Mouse (Mus musculus): ENCODE measurements around the gene Asic5. TPM values are rescaled to one million over a fixed set of nuclear protein-coding genes. Genes with fewer than 3 reads are reported as not detected.

The Asic5 gene
- polyA plus RNA-seq, 1 experiment from 2014 or later = not detected

GRCm38 (mm10) chr3:81963768-81964167, 18.3 kb upstream of the Asic5 start:
- Histone ChIP-seq H3K27me3 (replicated peaks; ENCODE audit: control insufficient read depth, insufficient read depth, low read length) (no peaks in the 10 kb centered on the region), H3K4me3 (replicated peaks; ENCODE audit: low read length) (no peak overlapping the region), H3K4me2 (ENCODE audit: low read length) (no peak overlapping the region), H3K36me3 (ENCODE audit: control insufficient read depth, insufficient read depth) (no peaks in the 10 kb centered on the region), H3K9me3 (ENCODE audit: control insufficient read depth, low read length) (no peaks in the 10 kb centered on the region), H3K9ac (replicated peaks; ENCODE audit: low read depth, low read length) (no peak overlapping the region), H3K27ac (ENCODE audit: low read length) (no peak overlapping the region), H3K4me1 (replicated peaks; ENCODE audit: control insufficient read depth, insufficient read depth, low read length) (peaks cover 2% of the 10 kb centered on the region; the same call in 1 of the 2 replicates)
- 72% methylated on average over 5 of the region's 5 CpGs for WGBS
- ATAC-seq = no peak

- Histone ChIP-seq H3K4me1 (replicated peaks; ENCODE audit: control insufficient read depth, insufficient read depth, low read length) (peaks cover 2% of the 10 kb centered on the region; the same call in 1 of the 2 replicates), H3K4me3 (replicated peaks; ENCODE audit: low read length) (no peak overlapping the region), H3K36me3 (ENCODE audit: control insufficient read depth, insufficient read depth) (no peaks in the 10 kb centered on the region), H3K9ac (replicated peaks; ENCODE audit: low read depth, low read length) (no peak overlapping the region), H3K9me3 (ENCODE audit: control insufficient read depth, low read length) (no peaks in the 10 kb centered on the region), H3K27me3 (replicated peaks; ENCODE audit: control insufficient read depth, insufficient read depth, low read length) (no peaks in the 10 kb centered on the region), H3K4me2 (ENCODE audit: low read length) (no peak overlapping the region), H3K27ac (ENCODE audit: low read length) (no peak overlapping the region)
- ATAC-seq = no peak
- WGBS = 56% methylated on average over 3 of the region's 3 CpGs
Observed at GRCm38 (mm10) chr3:81964596-81964995, 17.5 kb upstream of the Asic5 start.

- Histone ChIP-seq H3K4me2 (ENCODE audit: low read length) (no peak overlapping the region), H3K9me3 (ENCODE audit: control insufficient read depth, low read length) (no peaks in the 10 kb centered on the region), H3K27me3 (replicated peaks; ENCODE audit: control insufficient read depth, insufficient read depth, low read length) (no peaks in the 10 kb centered on the region), H3K27ac (ENCODE audit: low read length) (no peak overlapping the region), H3K4me1 (replicated peaks; ENCODE audit: control insufficient read depth, insufficient read depth, low read length) (no peaks in the 10 kb centered on the region), H3K4me3 (replicated peaks; ENCODE audit: low read length) (no peak overlapping the region), H3K36me3 (ENCODE audit: control insufficient read depth, insufficient read depth) (no peaks in the 10 kb centered on the region), H3K9ac (replicated peaks; ENCODE audit: low read depth, low read length) (no peak overlapping the region)
- no peak for ATAC-seq
- WGBS = 73% methylated on average over 4 of the region's 4 CpGs
Observed at GRCm38 (mm10) chr3:81975607-81976006, 6.5 kb upstream of the Asic5 start.

- H3K9ac ChIP-seq (replicated peaks; ENCODE audit: low read depth, low read length) = no peak within 1 kb of the TSS
- no peak within 1 kb of the TSS for H3K4me2 ChIP-seq (ENCODE audit: low read length)
- H3K9me3 ChIP-seq (ENCODE audit: control insufficient read depth, low read length) = no peaks in the 10 kb centered on the region
- H3K36me3 ChIP-seq (ENCODE audit: control insufficient read depth, insufficient read depth) = no peaks in the 10 kb centered on the region
- H3K27ac ChIP-seq (ENCODE audit: low read length) = no peak within 1 kb of the TSS
- no peaks in the 10 kb centered on the region for H3K4me1 ChIP-seq (replicated peaks; ENCODE audit: control insufficient read depth, insufficient read depth, low read length)
- no peak within 1 kb of the TSS for H3K4me3 ChIP-seq (replicated peaks; ENCODE audit: low read length)
- ATAC-seq = no peak
- H3K27me3 ChIP-seq (replicated peaks; ENCODE audit: control insufficient read depth, insufficient read depth, low read length) = no peaks in the 10 kb centered on the region
Observed at GRCm38 (mm10) chr3:81976102-81976501, 6.0 kb upstream of the Asic5 start, which contains the start of gene Tdo2. Gene Tdo2 (minus strand): TSS chr3:81976202.

GRCm38 (mm10) chr3:81981576-81981975, 514 bp upstream of the Asic5 start:
- ATAC-seq = no peak
- 93% methylated on average over 5 of the region's 5 CpGs for WGBS
- Histone ChIP-seq H3K27ac (ENCODE audit: low read length) (no peak overlapping the region), H3K36me3 (ENCODE audit: control insufficient read depth, insufficient read depth) (no peaks in the 10 kb centered on the region), H3K4me2 (ENCODE audit: low read length) (no peak overlapping the region), H3K4me3 (replicated peaks; ENCODE audit: low read length) (no peak overlapping the region), H3K27me3 (replicated peaks; ENCODE audit: control insufficient read depth, insufficient read depth, low read length) (no peaks in the 10 kb centered on the region), H3K4me1 (replicated peaks; ENCODE audit: control insufficient read depth, insufficient read depth, low read length) (no peaks in the 10 kb centered on the region), H3K9ac (replicated peaks; ENCODE audit: low read depth, low read length) (no peak overlapping the region), H3K9me3 (ENCODE audit: control insufficient read depth, low read length) (no peaks in the 10 kb centered on the region)

GRCm38 (mm10) chr3:81983120-81983895, 1.2 kb downstream of the Asic5 start:
- Histone ChIP-seq H3K27me3 (replicated peaks; ENCODE audit: control insufficient read depth, insufficient read depth, low read length) (no peaks in the 10 kb centered on the region), H3K4me1 (replicated peaks; ENCODE audit: control insufficient read depth, insufficient read depth, low read length) (no peaks in the 10 kb centered on the region), H3K27ac (ENCODE audit: low read length) (no peak overlapping the region), H3K4me2 (ENCODE audit: low read length) (no peak overlapping the region), H3K9ac (replicated peaks; ENCODE audit: low read depth, low read length) (no peak overlapping the region), H3K4me3 (replicated peaks; ENCODE audit: low read length) (no peak overlapping the region), H3K36me3 (ENCODE audit: control insufficient read depth, insufficient read depth) (no peaks in the 10 kb centered on the region), H3K9me3 (ENCODE audit: control insufficient read depth, low read length) (no peaks in the 10 kb centered on the region)
- no peak for ATAC-seq
- WGBS = 76% methylated on average over 8 of the region's 8 CpGs

- H3K36me3 ChIP-seq (ENCODE audit: control insufficient read depth, insufficient read depth) = no peaks in the 10 kb centered on the region
- H3K9ac ChIP-seq (replicated peaks; ENCODE audit: low read depth, low read length) = no peak overlapping the region
- no peak overlapping the region for H3K27ac ChIP-seq (ENCODE audit: low read length)
- no peaks in the 10 kb centered on the region for H3K9me3 ChIP-seq (ENCODE audit: control insufficient read depth, low read length)
- no peak for ATAC-seq
- no peaks in the 10 kb centered on the region for H3K4me1 ChIP-seq (replicated peaks; ENCODE audit: control insufficient read depth, insufficient read depth, low read length)
- H3K4me2 ChIP-seq (ENCODE audit: low read length) = no peak overlapping the region
- H3K27me3 ChIP-seq (replicated peaks; ENCODE audit: control insufficient read depth, insufficient read depth, low read length) = no peaks in the 10 kb centered on the region
- whole genome bisulfite sequencing = 47% methylated on average over 1 of the region's 1 CpGs
- H3K4me3 ChIP-seq (replicated peaks; ENCODE audit: low read length) = no peak overlapping the region
Observed at GRCm38 (mm10) chr3:81985100-81985499, 3.0 kb downstream of the Asic5 start.

GRCm38 (mm10) chr3:81986103-81986502, 4.0 kb downstream of the Asic5 start:
- no peak for ATAC-seq
- H3K27me3 ChIP-seq (replicated peaks; ENCODE audit: control insufficient read depth, insufficient read depth, low read length) = no peaks in the 10 kb centered on the region
- H3K4me1 ChIP-seq (replicated peaks; ENCODE audit: control insufficient read depth, insufficient read depth, low read length) = no peaks in the 10 kb centered on the region
- H3K4me3 ChIP-seq (replicated peaks; ENCODE audit: low read length) = no peak overlapping the region
- no peaks in the 10 kb centered on the region for H3K9me3 ChIP-seq (ENCODE audit: control insufficient read depth, low read length)
- no peaks in the 10 kb centered on the region for H3K36me3 ChIP-seq (ENCODE audit: control insufficient read depth, insufficient read depth)
- H3K27ac ChIP-seq (ENCODE audit: low read length) = no peak overlapping the region
- no peak overlapping the region for H3K4me2 ChIP-seq (ENCODE audit: low read length)
- no peak overlapping the region for H3K9ac ChIP-seq (replicated peaks; ENCODE audit: low read depth, low read length)
- WGBS = 94% methylated on average over 2 of the region's 2 CpGs

- no peak overlapping the region for H3K4me3 ChIP-seq (replicated peaks; ENCODE audit: low read length)
- H3K9ac ChIP-seq (replicated peaks; ENCODE audit: low read depth, low read length) = no peak overlapping the region
- no peak overlapping the region for H3K27ac ChIP-seq (ENCODE audit: low read length)
- 89% methylated on average over 3 of the region's 3 CpGs for WGBS
- no peaks in the 10 kb centered on the region for H3K36me3 ChIP-seq (ENCODE audit: control insufficient read depth, insufficient read depth)
- H3K9me3 ChIP-seq (ENCODE audit: control insufficient read depth, low read length) = no peaks in the 10 kb centered on the region
- H3K27me3 ChIP-seq (replicated peaks; ENCODE audit: control insufficient read depth, insufficient read depth, low read length) = no peaks in the 10 kb centered on the region
- no peaks in the 10 kb centered on the region for H3K4me1 ChIP-seq (replicated peaks; ENCODE audit: control insufficient read depth, insufficient read depth, low read length)
- ATAC-seq = no peak
- H3K4me2 ChIP-seq (ENCODE audit: low read length) = no peak overlapping the region
Observed at GRCm38 (mm10) chr3:81987628-81988027, 5.5 kb downstream of the Asic5 start.

All from forebrain, embryonic 16.5 days (tissue).